Comparison of ENCODE assay signal across 8 mouse cellular contexts in the genomic region with DNA sequence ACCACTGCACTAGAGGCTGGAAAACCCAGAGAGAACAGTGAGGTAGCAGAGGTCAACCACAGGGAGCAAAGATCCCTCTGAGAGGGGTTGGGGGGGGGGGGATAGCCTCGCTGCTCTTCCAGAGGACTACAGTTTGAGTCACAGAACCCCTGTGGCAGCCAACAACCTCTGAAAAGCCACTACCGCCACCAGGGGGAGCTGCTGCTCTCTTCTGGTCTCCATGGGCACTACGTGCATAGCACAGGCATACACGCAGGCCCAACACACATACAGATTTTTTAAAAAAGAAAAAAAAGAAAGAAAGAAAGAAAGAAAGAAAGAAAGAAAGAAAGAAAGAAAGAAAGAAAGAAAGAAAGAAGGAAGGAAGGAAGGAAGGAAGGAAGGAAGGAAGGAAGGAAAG. TPM values are rescaled to one million over a fixed set of nuclear protein-coding genes. Genes with fewer than 3 reads are reported as not detected.
DNase-seq lines count a peak whose midpoint lies in the region; ATAC-seq lines count a peak whose summit lies in the region.

No protein-coding gene starts in this region.

- peak; percentile 93 for DNase-seq in heart, adult 11 months
- DNase-seq in adrenal gland, adult 18-20 months (ENCODE audit: low spot score in 2 of 2): peak; percentile 87 to 90
- DNase-seq in embryo, embryonic 10 days (ENCODE audit: low spot score): peak; percentile 78
- peak; percentile 57 to 59 for DNase-seq in layer of hippocampus, postnatal 36 days
- DNase-seq in spleen, postnatal 14 days (ENCODE audit: low spot score in 2 of 2): peak; percentile 61 to 75

- H3K9ac ChIP-seq in heart, embryonic 11.5 days (ENCODE audit: low read depth, low read length): no peak overlapping the region
- no peak overlapping the region for H3K9ac ChIP-seq in midbrain, embryonic 12.5 days (replicated peaks)

- no peaks in the 10 kb centered on the region for H3K27me3 ChIP-seq in heart, embryonic 11.5 days (ENCODE audit: control insufficient read depth, insufficient read depth, low read length)
- H3K27me3 ChIP-seq in midbrain, embryonic 12.5 days: no peaks in the 10 kb centered on the region

- no peak overlapping the region for H3K4me3 ChIP-seq in heart, embryonic 11.5 days (ENCODE audit: low read depth, low read length)
- no peak overlapping the region for H3K4me3 ChIP-seq in midbrain, embryonic 12.5 days

- no peaks in the 10 kb centered on the region for H3K9me3 ChIP-seq in heart, embryonic 11.5 days (replicated peaks; ENCODE audit: control insufficient read depth, low read length)
- H3K9me3 ChIP-seq in midbrain, embryonic 12.5 days: no peaks in the 10 kb centered on the region

- H3K36me3 ChIP-seq in heart, embryonic 11.5 days (ENCODE audit: control insufficient read depth, insufficient read depth, low read length): no peaks in the 10 kb centered on the region
- H3K36me3 ChIP-seq in midbrain, embryonic 12.5 days: no peaks in the 10 kb centered on the region

- H3K4me2 ChIP-seq in heart, embryonic 11.5 days: no peak overlapping the region
- H3K4me2 ChIP-seq in midbrain, embryonic 12.5 days (replicated peaks): no peak overlapping the region

- no peaks in the 10 kb centered on the region for H3K4me1 ChIP-seq in heart, embryonic 11.5 days (ENCODE audit: control insufficient read depth, insufficient read depth, low read length)
- H3K4me1 ChIP-seq in midbrain, embryonic 12.5 days: no peaks in the 10 kb centered on the region

- no peak for ATAC-seq in heart, embryonic 11.5 days (replicated peaks; ENCODE audit: insufficient number of reproducible peaks, low FRiP score, low TSS enrichment)
- peak; percentile 92 for ATAC-seq in granulocyte monocyte progenitor cell, adult 5-6 weeks (replicated peaks; ENCODE audit: poor library complexity, severe bottlenecking)
- ATAC-seq in midbrain, embryonic 12.5 days (ENCODE audit: low FRiP score, low read depth): 0 out of 2 replicates have a peak, but pooled peaks have one; percentile 44

- WGBS in heart, embryonic 11.5 days (ENCODE audit: insufficient replicate concordance): 32% methylated on average over 4 of the region's 4 CpGs
- 29% methylated on average over 4 of the region's 4 CpGs for WGBS in midbrain, embryonic 12.5 days

- H3K27ac ChIP-seq in heart, embryonic 11.5 days (ENCODE audit: low read depth, low read length): no peak overlapping the region
- H3K27ac ChIP-seq in midbrain, embryonic 12.5 days (replicated peaks): no peak overlapping the region

RNA-seq across cellular contexts. Expression of a gene that starts 12.4 kb away (rescaled TPM):
- polyA plus RNA-seq in heart, embryonic 11.5 days (2014; fragmentation: Nextera tagmentation; extraction: Ambion mirVana): 3.3 and 4.7 TPM in 2 replicates
- 10 to 100 TPM; 41.4 to 59.6 TPM for total RNA-seq in adrenal gland, adult 18-20 months (2021)
- 1.9 and 3.4 TPM in 2 replicates for total RNA-seq in granulocyte monocyte progenitor cell, adult 5-6 weeks (2014; fragmentation: Nextera tagmentation)
- 0.90 and 1.7 TPM in 2 replicates for total RNA-seq in granulocyte monocyte progenitor cell, adult 5-6 weeks (2017)
- 10 to 100 TPM; 18.8 to 22.3 TPM for total RNA-seq in layer of hippocampus, postnatal 36 days (2021)
- polyA plus RNA-seq in midbrain, embryonic 12.5 days (2016; fragmentation: Nextera tagmentation; extraction: Ambion mirVana): 15.4 and 16.9 TPM in 2 replicates

RNA-seq across cellular contexts. Expression of a gene that starts 36.3 kb away (rescaled TPM):
- polyA plus RNA-seq in heart, embryonic 11.5 days (2014; fragmentation: Nextera tagmentation; extraction: Ambion mirVana): 213 and 221 TPM in 2 replicates
- total RNA-seq in adrenal gland, adult 18-20 months (2021): 100 to 1,000 TPM; 182 to 188 TPM
- 97.1 and 115 TPM in 2 replicates for total RNA-seq in granulocyte monocyte progenitor cell, adult 5-6 weeks (2014; fragmentation: Nextera tagmentation)
- total RNA-seq in granulocyte monocyte progenitor cell, adult 5-6 weeks (2017): 72.3 and 98.9 TPM in 2 replicates
- total RNA-seq in layer of hippocampus, postnatal 36 days (2021): 100 to 1,000 TPM; 124 to 125 TPM
- polyA plus RNA-seq in midbrain, embryonic 12.5 days (2016; fragmentation: Nextera tagmentation; extraction: Ambion mirVana): 358 and 367 TPM in 2 replicates

RNA-seq across cellular contexts. Expression of a gene that starts 50.3 kb away (rescaled TPM):
- 5.5 and 5.8 TPM in 2 replicates for polyA plus RNA-seq in heart, embryonic 11.5 days (2014; fragmentation: Nextera tagmentation; extraction: Ambion mirVana)
- total RNA-seq in adrenal gland, adult 18-20 months (2021): 10 to 100 TPM in 1 of 2 experiments, 1 to 10 TPM in 1; 8.9 to 14.8 TPM
- total RNA-seq in granulocyte monocyte progenitor cell, adult 5-6 weeks (2014; fragmentation: Nextera tagmentation): 6.5 and 6.6 TPM in 2 replicates
- 14.6 and 16.7 TPM in 2 replicates for total RNA-seq in granulocyte monocyte progenitor cell, adult 5-6 weeks (2017)
- 1 to 10 TPM; 7.1 to 8.4 TPM for total RNA-seq in layer of hippocampus, postnatal 36 days (2021)
- 4.8 and 5.2 TPM in 2 replicates for polyA plus RNA-seq in midbrain, embryonic 12.5 days (2016; fragmentation: Nextera tagmentation; extraction: Ambion mirVana)

Comparison
In these comparisons a context has a peak if more than half of its experiments do, and no peak if none do; other contexts are left out.
1. RNA of a gene that starts 12.4 kb away (total RNA-seq): 41.4 to 59.6 TPM in adrenal gland, adult 18-20 months and 18.8 to 22.3 TPM in layer of hippocampus, postnatal 36 days; 0.90 to 3.4 TPM in granulocyte monocyte progenitor cell, adult 5-6 weeks; every median in the first group is over 4 times any median in the second.
2. Peak in every context shown above with its lines, with median percentiles within 50 percentile points of each other: DNase-seq.